Mouse (Mus musculus) embryo, embryonic 11 days (tissue): ENCODE measurements at regions not wholly inside any gene's neighbourhood (a gene's known extent, or its start where the extent isn't known, plus 50 kb on each side); places are given as distances from the start of the nearest gene placed in this dataset.
A peak's percentile ranks its signal among the peaks of the same experiment; 100 is the strongest.

Experiments used
- DNase-seq: peaks from one replicate; pipeline ENCODE4 v3.0.0-alpha.2; 2015

- DNase-seq = no peak
These were observed 162.5 kb upstream of the Gm9747 start for GRCm38 (mm10) chr1:82070181-82071109.

- DNase-seq = peak; percentile 27
These were observed 143.6 kb upstream of the Gm9747 start for GRCm38 (mm10) chr1:82089136-82089839.

DNA sequence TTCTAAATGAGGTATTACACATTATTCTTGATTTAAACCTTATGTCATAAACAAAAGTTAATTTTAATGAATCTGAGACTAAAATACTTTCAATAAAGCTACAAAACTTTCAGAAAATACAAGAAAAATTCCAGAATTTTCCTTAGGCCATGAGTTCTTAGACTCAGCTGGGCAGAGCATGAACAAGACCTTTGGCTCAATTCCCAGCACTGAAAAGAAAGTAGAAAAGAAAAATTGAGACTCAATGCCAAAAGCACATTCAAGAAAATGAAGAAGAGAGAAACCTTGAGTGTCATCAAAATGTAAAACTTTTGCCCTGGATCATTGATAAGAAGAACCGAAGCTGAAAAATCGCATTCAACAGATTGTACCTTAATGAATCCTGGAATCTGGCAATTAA is 137.8 kb upstream of the Gm9747 start:
- DNase-seq = no peak

DNA sequence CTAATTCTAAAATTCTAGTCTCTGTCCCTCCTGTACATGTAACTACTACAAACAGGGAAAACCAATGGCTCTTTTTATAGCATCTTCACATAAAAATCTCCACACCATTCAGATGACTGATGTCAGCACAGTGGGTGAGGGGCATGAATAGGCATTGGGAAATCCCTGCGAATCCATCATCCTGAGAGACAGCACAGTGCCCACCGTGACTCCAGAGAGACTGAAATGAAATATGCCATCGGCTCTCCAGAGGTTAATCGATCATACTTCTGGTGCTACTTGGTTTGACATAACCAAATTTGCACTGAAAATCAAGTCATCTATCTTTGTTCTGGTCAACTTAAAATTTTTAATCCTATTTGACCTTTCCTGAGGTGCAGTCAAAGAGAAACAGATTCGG is 126.2 kb upstream of the Gm9747 start:
- DNase-seq = peak; percentile 49

- DNase-seq = no peak
These were observed 122.8 kb upstream of the Gm9747 start for GRCm38 (mm10) chr1:82110071-82110635.

DNA sequence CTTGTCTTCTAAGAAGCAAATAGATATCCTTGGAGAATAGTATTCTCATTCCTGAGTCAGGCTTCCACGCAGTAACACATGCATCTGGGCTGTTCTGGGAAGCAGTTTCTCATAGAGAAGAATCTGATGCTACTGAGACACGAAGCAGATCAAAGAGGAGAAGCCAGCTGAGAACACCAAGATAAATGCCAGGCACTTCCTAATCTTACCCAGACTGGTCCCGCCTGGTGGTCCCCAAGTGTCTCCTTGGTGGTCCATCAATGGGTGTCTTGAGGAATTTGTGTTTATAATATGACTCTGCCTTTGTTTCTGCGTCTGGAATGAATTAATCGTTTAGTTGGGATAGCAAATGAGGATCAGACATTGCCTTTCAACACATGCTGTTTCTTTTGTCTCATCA is 120.5 kb upstream of the Gm9747 start:
- peak; percentile 63 for DNase-seq

DNA sequence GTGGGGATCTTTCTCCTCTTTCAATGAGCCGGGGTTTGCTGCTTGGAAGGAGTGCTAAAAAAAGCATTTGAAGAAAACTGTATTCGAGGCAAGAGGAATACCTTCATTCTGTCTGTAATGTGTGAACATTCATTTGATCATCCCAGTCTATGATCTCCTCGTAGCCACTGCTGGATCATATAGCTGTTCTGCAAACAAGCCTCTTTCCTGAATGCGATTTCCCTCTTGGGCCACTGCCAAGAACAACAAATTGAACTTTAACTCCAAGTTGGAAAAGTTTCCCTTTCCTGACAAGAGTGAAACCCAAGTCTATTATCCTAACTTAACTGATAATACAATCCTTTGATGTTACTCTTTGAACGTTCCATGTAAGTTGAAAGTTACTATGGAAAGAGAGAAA is 108.4 kb upstream of the Gm9747 start:
- DNase-seq = peak; percentile 49

GRCm38 (mm10) chr1:82129700-82130275 is 103.1 kb upstream of the Gm9747 start:
- peak; percentile 11 for DNase-seq

- no peak for DNase-seq
These were observed 100.4 kb upstream of the Gm9747 start for GRCm38 (mm10) chr1:82132536-82132935.

- DNase-seq = no peak
These were observed 98.0 kb upstream of the Gm9747 start for GRCm38 (mm10) chr1:82134938-82135337.

GRCm38 (mm10) chr1:82135761-82136331 is 97.1 kb upstream of the Gm9747 start:
- peak; percentile 13 for DNase-seq

DNA sequence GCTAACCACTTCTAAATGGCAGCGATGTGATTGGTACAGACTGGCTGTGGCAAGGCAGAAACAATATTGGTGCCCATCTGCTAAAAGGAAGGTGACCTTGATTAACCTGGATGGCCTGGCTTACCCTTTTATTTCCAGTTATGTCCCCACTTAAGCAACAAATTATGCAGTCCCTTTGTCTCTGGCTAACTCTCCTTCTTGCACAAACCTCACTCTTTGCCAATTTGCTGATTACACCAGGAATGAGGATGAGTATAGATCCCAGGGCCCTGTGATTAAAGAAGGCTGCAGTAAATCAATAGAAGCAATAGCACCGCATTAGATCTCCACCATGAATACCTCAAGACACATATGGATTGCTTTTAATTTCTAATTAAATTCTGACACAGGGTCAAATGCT is 87.7 kb upstream of the Gm9747 start:
- DNase-seq = no peak

- DNase-seq = peak; percentile 56
These were observed 82.4 kb upstream of the Gm9747 start for GRCm38 (mm10) chr1:82150219-82151128.

GRCm38 (mm10) chr1:82155961-82156360 is 77.0 kb upstream of the Gm9747 start:
- no peak for DNase-seq

DNA sequence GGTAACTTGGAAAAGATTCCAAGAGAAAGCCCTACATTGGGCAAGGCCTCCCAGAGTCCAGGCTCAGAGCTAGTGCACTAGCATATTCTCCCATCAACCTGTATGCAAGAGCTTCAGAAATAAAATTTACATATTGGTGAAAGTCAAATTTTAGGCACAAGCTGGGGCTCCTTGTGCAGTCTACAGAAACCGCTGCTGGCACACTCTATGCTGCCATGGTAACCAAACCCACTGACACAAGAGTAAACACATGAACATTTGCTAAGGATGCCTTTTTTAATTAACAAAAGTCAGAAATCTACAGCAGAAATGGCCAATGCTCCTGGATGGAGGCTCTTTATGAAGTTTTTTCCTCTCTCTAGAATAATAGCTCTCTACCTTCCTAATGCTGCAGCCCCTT is 75.9 kb upstream of the Gm9747 start:
- no peak for DNase-seq

DNA sequence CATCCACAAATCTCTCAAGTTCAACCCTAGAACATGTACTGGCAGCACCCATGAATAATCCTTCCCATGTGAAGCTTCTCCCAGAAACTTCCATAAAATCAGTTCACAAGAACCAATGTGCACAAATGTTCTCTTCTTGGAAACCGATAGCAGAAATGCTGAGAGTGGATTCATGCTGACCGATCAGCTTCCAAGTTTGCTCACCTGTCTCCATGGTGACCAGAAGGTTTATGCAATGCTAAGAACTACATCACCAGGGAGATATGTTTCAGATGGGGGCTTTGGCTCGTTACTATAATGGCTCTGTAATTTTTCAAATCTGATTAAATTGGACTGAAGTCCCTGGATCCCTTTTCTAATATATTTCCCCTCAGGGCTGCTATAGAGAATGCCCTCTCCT is 74.4 kb upstream of the Gm9747 start:
- DNase-seq = no peak

- DNase-seq = no peak
These were observed 73.7 kb upstream of the Gm9747 start for GRCm38 (mm10) chr1:82159201-82159600.

DNA sequence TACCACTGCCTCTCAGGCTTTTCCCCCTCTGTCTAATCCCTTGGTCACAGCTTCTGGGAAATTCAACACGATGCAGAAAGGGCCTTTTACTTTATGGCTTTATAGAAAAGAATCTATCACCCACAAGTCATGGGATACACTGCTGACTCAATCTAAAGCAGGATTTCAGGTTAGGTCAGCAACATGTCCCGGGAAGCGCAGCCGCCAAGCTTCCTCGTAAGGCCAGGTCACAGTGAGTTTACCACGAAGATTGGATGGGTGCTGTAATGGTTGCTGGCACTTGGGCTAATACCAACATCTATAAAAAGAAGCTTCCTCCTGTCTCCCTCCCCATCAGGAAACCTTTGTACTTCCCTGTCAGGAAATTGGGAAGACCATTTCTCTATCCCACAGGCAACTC is 70.0 kb upstream of the Gm9747 start:
- DNase-seq = no peak

GRCm38 (mm10) chr1:82168158-82168557 is 64.8 kb upstream of the Gm9747 start:
- DNase-seq = no peak

- no peak for DNase-seq
These were observed 64.0 kb upstream of the Gm9747 start for GRCm38 (mm10) chr1:82168949-82169348.

- no peak for DNase-seq
These were observed 52.5 kb upstream of the Gm9747 start for GRCm38 (mm10) chr1:82180427-82180826.
